Mouse (Mus musculus) left cerebral cortex, adult 9 months (tissue): Measurements from ENCODE around the gene Gm4869.
A peak's percentile ranks its signal among the peaks of the same experiment; 100 is the strongest.
"Not testable (repeated sequence)": the region's sequence is repeated elsewhere in the genome, so short reads cannot be mapped to it uniquely, and the experiment has no call there.

Experiments used
- DNase-seq, 2 experiments: peaks; one replicate each; pipeline ENCODE4 v3.0.0; 2022; ENCODE audit warnings: low spot score in 2 of 2

Gene Gm4869

GRCm38 (mm10) chr5:140464943-140465342 is 19.5 kb downstream of the Gm4869 start:
- DNase-seq = peak in 1 of 2 experiments; percentile 28

- DNase-seq = no peak
Observed at GRCm38 (mm10) chr5:140472336-140472735, 26.9 kb downstream of the Gm4869 start.

- DNase-seq = peak in 1 of 2 experiments; percentile 8
Observed at GRCm38 (mm10) chr5:140481458-140481857, 36.0 kb downstream of the Gm4869 start.

- DNase-seq = no peak
Observed at GRCm38 (mm10) chr5:140491142-140491541, 45.7 kb downstream of the Gm4869 start.

GRCm38 (mm10) chr5:140492684-140493233 is 47.3 kb downstream of the Gm4869 start:
- DNase-seq = no peak

GRCm38 (mm10) chr5:140498176-140498575 is 52.7 kb downstream of the Gm4869 start:
- DNase-seq = no peak

- DNase-seq = no peak
Observed at GRCm38 (mm10) chr5:140500736-140501135, 55.3 kb downstream of the Gm4869 start.

- no peak for DNase-seq
Observed at GRCm38 (mm10) chr5:140501982-140502836, 56.8 kb downstream of the Gm4869 start.

- DNase-seq = not testable (repeated sequence)
Observed at GRCm38 (mm10) chr5:140502925-140503324, 57.5 kb downstream of the Gm4869 start.

GRCm38 (mm10) chr5:140505208-140505780 is 59.8 kb downstream of the Gm4869 start, which contains the start of gene Chst12:
Chst12 (plus strand) TSS chr5:140505550.
- DNase-seq = peak; percentile 98 to 99

GRCm38 (mm10) chr5:140506096-140506794 is 60.8 kb downstream of the Gm4869 start:
- peak in 1 of 2 experiments; percentile 42 for DNase-seq

- DNase-seq = peak in 1 of 2 experiments; percentile 33
Observed at GRCm38 (mm10) chr5:140507466-140508208, 62.2 kb downstream of the Gm4869 start.

- peak in 1 of 2 experiments; percentile 22 for DNase-seq
Observed at GRCm38 (mm10) chr5:140508686-140509085, 63.2 kb downstream of the Gm4869 start.

- DNase-seq = no peak
Observed at GRCm38 (mm10) chr5:140509204-140509603, 63.8 kb downstream of the Gm4869 start.

GRCm38 (mm10) chr5:140510012-140511000 is 64.9 kb downstream of the Gm4869 start:
- no peak for DNase-seq

- DNase-seq = no peak
Observed at GRCm38 (mm10) chr5:140513921-140514320, 68.5 kb downstream of the Gm4869 start.

GRCm38 (mm10) chr5:140514799-140515486 is 69.5 kb downstream of the Gm4869 start:
- DNase-seq = no peak

- DNase-seq = no peak
Observed at GRCm38 (mm10) chr5:140517159-140517920, 71.9 kb downstream of the Gm4869 start.

GRCm38 (mm10) chr5:140517921-140518230 is 72.4 kb downstream of the Gm4869 start:
- no peak for DNase-seq
